Mouse (Mus musculus): ENCODE measurements around the gene Atp5j. TPM values are rescaled to one million over a fixed set of nuclear protein-coding genes. Genes with fewer than 3 reads are reported as not detected.

The Atp5j gene
- 309 and 351 TPM in 2 replicates for polyA plus RNA-seq (2012; rRNA removed)

GRCm38 (mm10) chr16:84835441-84835822 lies at the start of gene Atp5j:
Gene Atp5j, minus strand, starts transcription at chr16:84835625.
- peak; percentile 83 for DNase-seq (ENCODE audit: low spot score)

- no peak for DNase-seq (ENCODE audit: low spot score)
Measured at GRCm38 (mm10) chr16:84884572-84884971, 49.1 kb upstream of the Atp5j start.

- DNase-seq (ENCODE audit: low spot score): no peak
Measured at GRCm38 (mm10) chr16:84881754-84882321, 46.4 kb upstream of the Atp5j start.

- no peak for DNase-seq (ENCODE audit: low spot score)
Measured at GRCm38 (mm10) chr16:84881168-84881567, 45.7 kb upstream of the Atp5j start.

- peak; percentile 32 for DNase-seq (ENCODE audit: low spot score)
Measured at GRCm38 (mm10) chr16:84879146-84879545, 43.7 kb upstream of the Atp5j start.

GRCm38 (mm10) chr16:84876082-84876481 lies 40.7 kb upstream of the Atp5j start:
- no peak for DNase-seq (ENCODE audit: low spot score)

GRCm38 (mm10) chr16:84875718-84876035 lies 40.3 kb upstream of the Atp5j start:
- DNase-seq (ENCODE audit: low spot score): no peak

- DNase-seq (ENCODE audit: low spot score): no peak
Measured at GRCm38 (mm10) chr16:84875012-84875717, 39.7 kb upstream of the Atp5j start.

- no peak for DNase-seq (ENCODE audit: low spot score)
Measured at GRCm38 (mm10) chr16:84873805-84874204, 38.4 kb upstream of the Atp5j start.

GRCm38 (mm10) chr16:84864656-84865055 lies 29.2 kb upstream of the Atp5j start:
- DNase-seq (ENCODE audit: low spot score): no peak

GRCm38 (mm10) chr16:84853492-84853891 lies 18.1 kb upstream of the Atp5j start:
- DNase-seq (ENCODE audit: low spot score): no peak

GRCm38 (mm10) chr16:84838576-84838975 lies 3.2 kb upstream of the Atp5j start:
- no peak for DNase-seq (ENCODE audit: low spot score)

- DNase-seq (ENCODE audit: low spot score): no peak
Measured at GRCm38 (mm10) chr16:84835823-84836743, 658 bp upstream of the Atp5j start.

- DNase-seq (ENCODE audit: low spot score): peak; percentile 85
Measured at GRCm38 (mm10) chr16:84834745-84835440, 532 bp downstream of the Atp5j start, which contains the start of gene Gabpa. Gene Gabpa, plus strand, starts transcription at chr16:84834925.

- no peak for DNase-seq (ENCODE audit: low spot score)
Measured at GRCm38 (mm10) chr16:84834344-84834743, 1.1 kb downstream of the Atp5j start.

- no peak for DNase-seq (ENCODE audit: low spot score)
Measured at GRCm38 (mm10) chr16:84832736-84833135, 2.7 kb downstream of the Atp5j start.

- DNase-seq (ENCODE audit: low spot score): no peak
Measured at GRCm38 (mm10) chr16:84831696-84832095, 3.7 kb downstream of the Atp5j start.

GRCm38 (mm10) chr16:84825009-84825408 lies 10.4 kb downstream of the Atp5j start:
- no peak for DNase-seq (ENCODE audit: low spot score)

- no peak for DNase-seq (ENCODE audit: low spot score)
Measured at GRCm38 (mm10) chr16:84817423-84817822, 18.0 kb downstream of the Atp5j start.

GRCm38 (mm10) chr16:84814511-84814910 lies 20.9 kb downstream of the Atp5j start:
- no peak for DNase-seq (ENCODE audit: low spot score)

GRCm38 (mm10) chr16:84813852-84814251 lies 21.6 kb downstream of the Atp5j start:
- DNase-seq (ENCODE audit: low spot score): no peak

- DNase-seq (ENCODE audit: low spot score): no peak
Measured at GRCm38 (mm10) chr16:84810254-84810653, 25.2 kb downstream of the Atp5j start.
